Mouse (Mus musculus): Measurements from ENCODE around the gene Fam172a. TPM values are rescaled to one million over a fixed set of nuclear protein-coding genes. Genes with fewer than 3 reads are reported as not detected.

Gene Fam172a
- polyA plus RNA-seq, 1 experiment from 2014 or later = 7.7 TPM

GRCm38 (mm10) chr13:78195601-78196115, 493.8 kb downstream of the Fam172a start:
- 7% methylated on average over 13 of the region's 13 CpGs for WGBS (ENCODE audit: insufficient replicate concordance)
- Histone ChIP-seq H3K9ac (ENCODE audit: low read depth, low read length) (no peak overlapping the region), H3K4me1 (ENCODE audit: control insufficient read depth, low read depth, low read length) (no peaks in the 10 kb centered on the region), H3K9me3 (replicated peaks; ENCODE audit: control insufficient read depth, low read length) (no peaks in the 10 kb centered on the region), H3K36me3 (ENCODE audit: control insufficient read depth, insufficient read depth) (no peaks in the 10 kb centered on the region), H3K27me3 (ENCODE audit: control insufficient read depth, insufficient read depth, low read depth, low read length) (peaks cover 88% of the 10 kb centered on the region), H3K4me3 (ENCODE audit: low read depth, low read length) (no peak overlapping the region), H3K4me2 (ENCODE audit: low read depth, low read length) (no peak overlapping the region), H3K27ac (ENCODE audit: low read length) (no peak overlapping the region)
- no peak for ATAC-seq (ENCODE audit: low read depth)

GRCm38 (mm10) chr13:78196236-78196796, 494.5 kb downstream of the Fam172a start:
- Histone ChIP-seq H3K27me3 (ENCODE audit: control insufficient read depth, insufficient read depth, low read depth, low read length) (peaks cover 85% of the 10 kb centered on the region), H3K4me2 (ENCODE audit: low read depth, low read length) (no peak overlapping the region)

GRCm38 (mm10) chr13:78197286-78197818, 495.5 kb downstream of the Fam172a start:
- 3% methylated on average over 9 of the region's 9 CpGs for WGBS (ENCODE audit: insufficient replicate concordance)
- Histone ChIP-seq H3K27me3 (ENCODE audit: control insufficient read depth, insufficient read depth, low read depth, low read length) (peaks cover 86% of the 10 kb centered on the region), H3K27ac (ENCODE audit: low read length) (no peak overlapping the region), H3K9ac (ENCODE audit: low read depth, low read length) (no peak overlapping the region), H3K36me3 (ENCODE audit: control insufficient read depth, insufficient read depth) (no peaks in the 10 kb centered on the region), H3K4me3 (ENCODE audit: low read depth, low read length) (peak overlapping the region; percentile 47; the same call in 1 of the 2 replicates), H3K9me3 (replicated peaks; ENCODE audit: control insufficient read depth, low read length) (no peaks in the 10 kb centered on the region), H3K4me2 (ENCODE audit: low read depth, low read length) (no peak overlapping the region), H3K4me1 (ENCODE audit: control insufficient read depth, low read depth, low read length) (no peaks in the 10 kb centered on the region)
- no peak for ATAC-seq (ENCODE audit: low read depth)

More at GRCm38 (mm10) chr13:78196236-78196796, 494.5 kb downstream of the Fam172a start:
- H3K9me3 ChIP-seq (replicated peaks; ENCODE audit: control insufficient read depth, low read length) = no peaks in the 10 kb centered on the region
- no peaks in the 10 kb centered on the region for H3K36me3 ChIP-seq (ENCODE audit: control insufficient read depth, insufficient read depth)
- no peak overlapping the region for H3K27ac ChIP-seq (ENCODE audit: low read length)
- no peak for ATAC-seq (ENCODE audit: low read depth)
- H3K4me1 ChIP-seq (ENCODE audit: control insufficient read depth, low read depth, low read length) = no peaks in the 10 kb centered on the region
- H3K4me3 ChIP-seq (ENCODE audit: low read depth, low read length) = no peak overlapping the region
- WGBS (ENCODE audit: insufficient replicate concordance) = 9% methylated on average over 7 of the region's 7 CpGs
- H3K9ac ChIP-seq (ENCODE audit: low read depth, low read length) = no peak overlapping the region

GRCm38 (mm10) chr13:78197819-78198390, 496.1 kb downstream of the Fam172a start:
- no peaks in the 10 kb centered on the region for H3K4me1 ChIP-seq (ENCODE audit: control insufficient read depth, low read depth, low read length)
- H3K4me2 ChIP-seq (ENCODE audit: low read depth, low read length) = peak overlapping the region; percentile 66
- WGBS (ENCODE audit: insufficient replicate concordance) = under 1% methylated on average over 28 of the region's 33 CpGs
- peaks cover 88% of the 10 kb centered on the region for H3K27me3 ChIP-seq (ENCODE audit: control insufficient read depth, insufficient read depth, low read depth, low read length)
- H3K36me3 ChIP-seq (ENCODE audit: control insufficient read depth, insufficient read depth) = no peaks in the 10 kb centered on the region
- H3K27ac ChIP-seq (ENCODE audit: low read length) = no peak overlapping the region
- ATAC-seq (ENCODE audit: low read depth) = no peak
- H3K4me3 ChIP-seq (ENCODE audit: low read depth, low read length) = peak overlapping the region; percentile 47
- no peaks in the 10 kb centered on the region for H3K9me3 ChIP-seq (replicated peaks; ENCODE audit: control insufficient read depth, low read length)
- peak overlapping the region; percentile 24; the same call in 1 of the 2 replicates for H3K9ac ChIP-seq (ENCODE audit: low read depth, low read length)

- ATAC-seq (ENCODE audit: low read depth) = 0 out of 2 replicates have a peak, but pooled peaks have one; percentile 10
- no peaks in the 10 kb centered on the region for H3K9me3 ChIP-seq (replicated peaks; ENCODE audit: control insufficient read depth, low read length)
- peak overlapping the region; percentile 66 for H3K4me2 ChIP-seq (ENCODE audit: low read depth, low read length)
- H3K4me3 ChIP-seq (ENCODE audit: low read depth, low read length) = peak overlapping the region; percentile 47
- WGBS (ENCODE audit: insufficient replicate concordance) = under 1% methylated on average over 47 of the region's 63 CpGs
- no peak overlapping the region for H3K27ac ChIP-seq (ENCODE audit: low read length)
- H3K4me1 ChIP-seq (ENCODE audit: control insufficient read depth, low read depth, low read length) = no peaks in the 10 kb centered on the region; the same call in 1 of the 2 replicates
- H3K9ac ChIP-seq (ENCODE audit: low read depth, low read length) = peak overlapping the region; percentile 24; the same call in 1 of the 2 replicates
- H3K36me3 ChIP-seq (ENCODE audit: control insufficient read depth, insufficient read depth) = no peaks in the 10 kb centered on the region
- H3K27me3 ChIP-seq (ENCODE audit: control insufficient read depth, insufficient read depth, low read depth, low read length) = peaks cover 89% of the 10 kb centered on the region
Observed at GRCm38 (mm10) chr13:78198391-78198870, 496.6 kb downstream of the Fam172a start.

GRCm38 (mm10) chr13:78198871-78199641, 497.2 kb downstream of the Fam172a start:
- no peaks in the 10 kb centered on the region for H3K36me3 ChIP-seq (ENCODE audit: control insufficient read depth, insufficient read depth)
- H3K9me3 ChIP-seq (replicated peaks; ENCODE audit: control insufficient read depth, low read length) = no peaks in the 10 kb centered on the region
- peak; percentile 32; the same call in 1 of the 2 replicates for ATAC-seq (ENCODE audit: low read depth)
- H3K4me1 ChIP-seq (ENCODE audit: control insufficient read depth, low read depth, low read length) = no peaks in the 10 kb centered on the region; the same call in 1 of the 2 replicates
- peak overlapping the region; percentile 66 for H3K4me2 ChIP-seq (ENCODE audit: low read depth, low read length)
- peak overlapping the region; percentile 47 for H3K4me3 ChIP-seq (ENCODE audit: low read depth, low read length)
- no peak overlapping the region; the same call in 1 of the 2 replicates for H3K27ac ChIP-seq (ENCODE audit: low read length)
- H3K9ac ChIP-seq (ENCODE audit: low read depth, low read length) = no peak overlapping the region; the same call in 1 of the 2 replicates
- WGBS (ENCODE audit: insufficient replicate concordance) = under 1% methylated on average over 67 of the region's 92 CpGs
- H3K27me3 ChIP-seq (ENCODE audit: control insufficient read depth, insufficient read depth, low read depth, low read length) = peaks cover 89% of the 10 kb centered on the region

GRCm38 (mm10) chr13:78199642-78200160, 497.9 kb downstream of the Fam172a start, which contains the start of gene Nr2f1:
Gene Nr2f1 (minus strand): TSS chr13:78199757.
- Histone ChIP-seq H3K4me3 (ENCODE audit: low read depth, low read length) (peak within 1 kb of the TSS; percentile 47), H3K9ac (ENCODE audit: low read depth, low read length) (no peak within 1 kb of the TSS; the same call in 1 of the 2 replicates), H3K9me3 (replicated peaks; ENCODE audit: control insufficient read depth, low read length) (no peaks in the 10 kb centered on the region), H3K27ac (ENCODE audit: low read length) (no peak within 1 kb of the TSS; the same call in 1 of the 2 replicates), H3K4me1 (ENCODE audit: control insufficient read depth, low read depth, low read length) (no peaks in the 10 kb centered on the region; the same call in 1 of the 2 replicates), H3K4me2 (ENCODE audit: low read depth, low read length) (peak within 1 kb of the TSS; percentile 66), H3K27me3 (ENCODE audit: control insufficient read depth, insufficient read depth, low read depth, low read length) (peaks cover 89% of the 10 kb centered on the region), H3K36me3 (ENCODE audit: control insufficient read depth, insufficient read depth) (no peaks in the 10 kb centered on the region)
- WGBS (ENCODE audit: insufficient replicate concordance) = 1% methylated on average over 14 of the region's 14 CpGs
- no peak for ATAC-seq (ENCODE audit: low read depth)

- no peak overlapping the region for H3K4me2 ChIP-seq (ENCODE audit: low read depth, low read length)
- no peaks in the 10 kb centered on the region for H3K36me3 ChIP-seq (ENCODE audit: control insufficient read depth, insufficient read depth)
- no peaks in the 10 kb centered on the region; the same call in 1 of the 2 replicates for H3K4me1 ChIP-seq (ENCODE audit: control insufficient read depth, low read depth, low read length)
- H3K27me3 ChIP-seq (ENCODE audit: control insufficient read depth, insufficient read depth, low read depth, low read length) = peaks cover 86% of the 10 kb centered on the region
- H3K9me3 ChIP-seq (replicated peaks; ENCODE audit: control insufficient read depth, low read length) = no peaks in the 10 kb centered on the region
- H3K27ac ChIP-seq (ENCODE audit: low read length) = no peak overlapping the region
- no peak overlapping the region for H3K4me3 ChIP-seq (ENCODE audit: low read depth, low read length)
- peak; percentile 33; the same call in 1 of the 2 replicates for ATAC-seq (ENCODE audit: low read depth)
- H3K9ac ChIP-seq (ENCODE audit: low read depth, low read length) = no peak overlapping the region
- 0% methylated on average over 8 of the region's 9 CpGs for WGBS (ENCODE audit: insufficient replicate concordance)
Observed at GRCm38 (mm10) chr13:78200407-78200806, 498.6 kb downstream of the Fam172a start.
